Mouse (Mus musculus): Measurements from ENCODE around the gene Tmem151b. TPM values are rescaled to one million over a fixed set of nuclear protein-coding genes. Genes with fewer than 3 reads are reported as not detected.

The Tmem151b gene
- polyA plus RNA-seq, 1 experiment from 2014 or later, result 5.6 TPM

DNA sequence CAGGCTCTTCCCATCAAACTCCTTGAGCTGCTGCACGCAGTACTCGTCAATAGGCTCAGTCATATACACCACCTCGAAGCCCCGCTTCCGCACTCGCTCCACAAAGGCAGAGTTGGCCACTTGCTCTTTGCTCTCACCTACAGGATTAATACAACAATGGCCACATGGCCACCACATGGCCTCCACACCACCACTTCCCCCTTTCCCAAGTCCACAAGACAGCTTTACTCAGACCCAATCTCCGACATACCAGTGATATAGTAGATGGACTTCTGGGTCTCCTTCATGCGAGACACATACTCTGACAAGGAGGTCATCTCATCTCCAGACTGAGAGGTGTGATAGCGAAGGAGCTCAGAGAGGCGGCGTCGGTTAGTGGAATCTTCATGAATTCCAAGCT lies 19.5 kb upstream of the Tmem151b start:
- no peak overlapping the region for H3K4me3 ChIP-seq (ENCODE audit: low read depth, low read length)
- DNase-seq (ENCODE audit: low spot score) (no peak), ATAC-seq (ENCODE audit: low FRiP score) (no peak)
- H3K27me3 ChIP-seq (ENCODE audit: control insufficient read depth, insufficient read depth, low read length), result no peaks in the 10 kb centered on the region
- H3K9me3 ChIP-seq (ENCODE audit: control insufficient read depth, low read length), result no peaks in the 10 kb centered on the region
- no peak overlapping the region for H3K4me2 ChIP-seq (replicated peaks; ENCODE audit: low read depth, low read length)
- peaks cover 20% of the 10 kb centered on the region for H3K36me3 ChIP-seq (ENCODE audit: control insufficient read depth, insufficient read depth, low read length)
- no peak overlapping the region for H3K27ac ChIP-seq (ENCODE audit: low read depth, low read length)
- H3K9ac ChIP-seq (ENCODE audit: low read depth, low read length), result no peak overlapping the region
- peaks cover 7% of the 10 kb centered on the region; the same call in 1 of the 2 replicates for H3K4me1 ChIP-seq (replicated peaks; ENCODE audit: control insufficient read depth, insufficient read depth, low read length)
- 90% methylated on average over 12 of the region's 12 CpGs for WGBS

DNA sequence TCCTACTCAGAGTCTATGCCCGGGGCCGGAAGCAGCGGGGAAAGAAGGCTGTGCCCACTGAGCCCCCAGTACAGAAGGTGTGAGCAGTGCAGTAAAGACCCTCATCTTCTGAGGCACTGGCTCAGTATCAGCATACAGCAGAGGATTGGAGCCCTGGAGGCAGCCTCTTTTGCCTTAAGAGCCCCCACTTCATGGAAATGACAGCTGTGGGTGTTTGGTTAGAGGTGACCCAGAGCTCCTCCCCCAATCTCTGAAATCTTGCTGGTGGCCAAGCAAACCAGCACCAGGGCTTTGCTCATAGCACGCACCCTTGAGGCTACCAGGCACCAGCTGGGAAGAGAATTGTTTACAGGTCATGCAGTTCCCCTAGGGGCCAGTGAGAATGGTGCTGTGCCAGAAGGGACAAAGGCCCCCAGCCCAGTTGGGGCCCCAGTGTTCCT lies 17.7 kb upstream of the Tmem151b start:
- Histone ChIP-seq H3K9ac (ENCODE audit: low read depth, low read length) (no peak overlapping the region), H3K4me3 (ENCODE audit: low read depth, low read length) (no peak overlapping the region), H3K9me3 (ENCODE audit: control insufficient read depth, low read length) (no peaks in the 10 kb centered on the region), H3K36me3 (ENCODE audit: control insufficient read depth, insufficient read depth, low read length) (peaks cover 20% of the 10 kb centered on the region), H3K27ac (ENCODE audit: low read depth, low read length) (no peak overlapping the region), H3K27me3 (ENCODE audit: control insufficient read depth, insufficient read depth, low read length) (no peaks in the 10 kb centered on the region), H3K4me2 (replicated peaks; ENCODE audit: low read depth, low read length) (no peak overlapping the region), H3K4me1 (replicated peaks; ENCODE audit: control insufficient read depth, insufficient read depth, low read length) (peaks cover 7% of the 10 kb centered on the region; the same call in 1 of the 2 replicates)
- 32% methylated on average over 4 of the region's 4 CpGs for WGBS
- DNase-seq (ENCODE audit: low spot score), result no peak
- ATAC-seq (ENCODE audit: low FRiP score), result no peak

DNA sequence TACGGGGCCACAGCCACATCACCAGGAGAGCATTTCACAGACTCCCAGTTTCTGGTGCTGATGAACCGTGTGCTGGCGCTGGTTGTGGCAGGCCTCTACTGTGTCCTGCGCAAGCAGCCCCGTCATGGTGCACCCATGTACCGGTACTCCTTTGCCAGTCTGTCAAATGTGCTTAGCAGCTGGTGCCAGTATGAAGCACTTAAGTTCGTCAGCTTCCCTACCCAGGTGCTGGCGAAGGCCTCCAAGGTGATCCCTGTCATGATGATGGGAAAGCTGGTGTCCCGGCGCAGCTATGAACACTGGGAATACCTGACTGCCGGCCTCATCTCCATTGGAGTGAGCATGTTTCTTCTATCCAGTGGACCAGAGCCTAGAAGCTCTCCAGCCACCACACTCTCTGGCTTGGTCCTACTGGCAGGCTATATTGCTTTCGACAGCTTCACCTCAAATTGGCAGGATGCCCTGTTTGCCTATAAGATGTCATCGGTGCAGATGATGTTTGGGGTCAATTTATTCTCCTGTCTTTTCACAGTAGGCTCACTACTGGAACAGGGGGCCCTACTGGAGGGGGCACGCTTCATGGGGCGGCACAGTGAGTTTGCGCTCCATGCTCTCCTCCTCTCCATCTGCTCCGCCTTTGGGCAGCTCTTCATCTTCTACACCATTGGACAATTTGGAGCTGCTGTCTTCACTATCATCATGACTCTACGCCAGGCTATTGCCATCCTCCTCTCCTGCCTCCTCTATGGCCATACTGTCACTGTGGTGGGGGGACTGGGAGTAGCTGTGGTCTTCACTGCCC lies 17.1 kb upstream of the Tmem151b start:
- H3K27ac ChIP-seq (ENCODE audit: low read depth, low read length), result no peak overlapping the region
- peaks cover 6% of the 10 kb centered on the region; the same call in 1 of the 2 replicates for H3K4me1 ChIP-seq (replicated peaks; ENCODE audit: control insufficient read depth, insufficient read depth, low read length)
- DNase-seq (ENCODE audit: low spot score) (no peak), ATAC-seq (ENCODE audit: low FRiP score) (no peak)
- H3K27me3 ChIP-seq (ENCODE audit: control insufficient read depth, insufficient read depth, low read length), result no peaks in the 10 kb centered on the region
- H3K9me3 ChIP-seq (ENCODE audit: control insufficient read depth, low read length), result no peaks in the 10 kb centered on the region
- WGBS, result 75% methylated on average over 18 of the region's 18 CpGs
- no peak overlapping the region for H3K4me3 ChIP-seq (ENCODE audit: low read depth, low read length)
- H3K4me2 ChIP-seq (replicated peaks; ENCODE audit: low read depth, low read length), result no peak overlapping the region
- no peak overlapping the region for H3K9ac ChIP-seq (ENCODE audit: low read depth, low read length)
- peaks cover 20% of the 10 kb centered on the region for H3K36me3 ChIP-seq (ENCODE audit: control insufficient read depth, insufficient read depth, low read length)

DNA sequence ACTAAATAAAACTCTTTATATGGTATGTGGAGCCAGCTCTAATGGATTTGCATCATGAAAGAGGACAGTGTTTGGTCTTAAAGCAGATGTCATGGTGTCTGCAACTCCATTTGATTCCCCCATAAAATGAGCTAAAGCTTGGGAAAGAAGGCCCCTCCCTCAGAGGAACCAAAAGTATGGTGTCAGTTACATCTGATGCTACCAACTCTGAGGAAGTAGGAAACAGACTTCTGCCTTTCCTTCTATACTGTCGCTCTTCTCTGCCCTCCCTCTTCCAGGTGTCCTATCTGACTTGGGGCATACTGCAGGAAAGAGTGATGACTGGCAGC lies 16.5 kb upstream of the Tmem151b start:
- Histone ChIP-seq H3K27me3 (ENCODE audit: control insufficient read depth, insufficient read depth, low read length) (no peaks in the 10 kb centered on the region), H3K36me3 (ENCODE audit: control insufficient read depth, insufficient read depth, low read length) (peaks cover 15% of the 10 kb centered on the region), H3K4me1 (replicated peaks; ENCODE audit: control insufficient read depth, insufficient read depth, low read length) (peaks cover 5% of the 10 kb centered on the region; the same call in 1 of the 2 replicates), H3K4me3 (ENCODE audit: low read depth, low read length) (no peak overlapping the region), H3K4me2 (replicated peaks; ENCODE audit: low read depth, low read length) (no peak overlapping the region), H3K9ac (ENCODE audit: low read depth, low read length) (no peak overlapping the region), H3K9me3 (ENCODE audit: control insufficient read depth, low read length) (no peaks in the 10 kb centered on the region), H3K27ac (ENCODE audit: low read depth, low read length) (no peak overlapping the region)
- ATAC-seq (ENCODE audit: low FRiP score) (no peak), DNase-seq (ENCODE audit: low spot score) (no peak)
- WGBS, result 92% methylated on average over 1 of the region's 1 CpGs

DNA sequence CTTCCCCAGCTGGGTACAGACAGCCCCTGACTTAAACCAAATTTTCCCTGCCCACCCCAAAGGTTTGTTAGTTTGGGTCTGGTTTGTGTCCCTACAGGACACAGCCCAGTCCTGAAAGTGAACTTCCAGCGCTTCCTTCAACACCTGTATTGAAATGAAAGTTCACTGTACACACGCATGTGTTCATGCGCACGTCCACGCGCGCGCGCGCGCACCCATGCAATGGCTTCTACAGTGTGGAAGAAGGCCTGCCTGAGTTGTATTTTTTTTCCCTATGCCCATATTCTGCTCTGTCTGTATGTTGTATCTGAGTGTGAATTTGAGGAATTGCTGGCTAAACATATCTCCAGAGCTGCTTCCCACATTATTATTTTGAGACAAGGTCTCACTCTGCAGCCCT lies 15.6 kb upstream of the Tmem151b start:
- ATAC-seq (ENCODE audit: low FRiP score), result no peak
- peak overlapping the region; percentile 78 for H3K9ac ChIP-seq (ENCODE audit: low read depth, low read length)
- WGBS, result 94% methylated on average over 11 of the region's 11 CpGs
- H3K27ac ChIP-seq (ENCODE audit: low read depth, low read length), result no peak overlapping the region; the same call in 1 of the 2 replicates
- peaks cover 9% of the 10 kb centered on the region for H3K36me3 ChIP-seq (ENCODE audit: control insufficient read depth, insufficient read depth, low read length)
- no peaks in the 10 kb centered on the region for H3K27me3 ChIP-seq (ENCODE audit: control insufficient read depth, insufficient read depth, low read length)
- H3K4me3 ChIP-seq (ENCODE audit: low read depth, low read length), result peak overlapping the region; percentile 68
- no peak for DNase-seq (ENCODE audit: low spot score)
- H3K4me1 ChIP-seq (replicated peaks; ENCODE audit: control insufficient read depth, insufficient read depth, low read length), result peaks cover 3% of the 10 kb centered on the region; the same call in 1 of the 2 replicates
- peak overlapping the region; percentile 83 for H3K4me2 ChIP-seq (replicated peaks; ENCODE audit: low read depth, low read length)
- no peaks in the 10 kb centered on the region for H3K9me3 ChIP-seq (ENCODE audit: control insufficient read depth, low read length)

DNA sequence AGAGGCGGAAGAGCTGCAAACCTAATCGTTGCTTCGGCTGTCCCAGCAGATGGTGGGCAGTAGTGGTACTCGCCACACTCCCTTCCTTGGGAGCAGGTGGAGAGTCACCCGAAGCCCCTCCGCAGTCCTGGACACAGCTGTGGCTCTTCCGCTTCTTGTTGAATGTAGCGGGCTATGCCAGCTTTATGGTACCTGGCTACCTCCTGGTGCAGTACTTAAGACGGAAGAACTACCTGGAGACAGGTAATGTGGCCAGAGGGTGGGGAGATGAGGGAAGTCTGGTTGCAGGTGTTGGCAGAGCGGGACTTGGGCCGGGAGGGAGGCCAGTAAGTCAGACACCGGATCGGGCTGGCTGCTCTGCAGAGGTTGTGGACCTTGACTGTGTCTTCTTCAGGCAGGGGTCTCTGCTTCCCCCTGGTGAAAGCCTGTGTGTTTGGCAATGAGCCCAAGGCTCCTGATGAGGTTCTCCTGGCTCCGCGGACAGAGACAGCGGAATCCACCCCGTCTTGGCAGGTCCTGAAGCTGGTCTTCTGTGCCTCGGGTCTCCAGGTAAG lies 15.1 kb upstream of the Tmem151b start:
- DNase-seq (ENCODE audit: low spot score), result no peak
- H3K4me2 ChIP-seq (replicated peaks; ENCODE audit: low read depth, low read length), result peak overlapping the region; percentile 83
- no peak; the same call in 1 of the 2 replicates for ATAC-seq (ENCODE audit: low FRiP score)
- peaks cover 6% of the 10 kb centered on the region for H3K36me3 ChIP-seq (ENCODE audit: control insufficient read depth, insufficient read depth, low read length)
- H3K27me3 ChIP-seq (ENCODE audit: control insufficient read depth, insufficient read depth, low read length), result no peaks in the 10 kb centered on the region
- 16% methylated on average over 18 of the region's 18 CpGs for WGBS
- peak overlapping the region; percentile 68 for H3K4me3 ChIP-seq (ENCODE audit: low read depth, low read length)
- H3K9me3 ChIP-seq (ENCODE audit: control insufficient read depth, low read length), result no peaks in the 10 kb centered on the region
- peak overlapping the region; percentile 78 for H3K9ac ChIP-seq (ENCODE audit: low read depth, low read length)
- peaks cover 3% of the 10 kb centered on the region; the same call in 1 of the 2 replicates for H3K4me1 ChIP-seq (replicated peaks; ENCODE audit: control insufficient read depth, insufficient read depth, low read length)
- H3K27ac ChIP-seq (ENCODE audit: low read depth, low read length), result peak overlapping the region; percentile 80

DNA sequence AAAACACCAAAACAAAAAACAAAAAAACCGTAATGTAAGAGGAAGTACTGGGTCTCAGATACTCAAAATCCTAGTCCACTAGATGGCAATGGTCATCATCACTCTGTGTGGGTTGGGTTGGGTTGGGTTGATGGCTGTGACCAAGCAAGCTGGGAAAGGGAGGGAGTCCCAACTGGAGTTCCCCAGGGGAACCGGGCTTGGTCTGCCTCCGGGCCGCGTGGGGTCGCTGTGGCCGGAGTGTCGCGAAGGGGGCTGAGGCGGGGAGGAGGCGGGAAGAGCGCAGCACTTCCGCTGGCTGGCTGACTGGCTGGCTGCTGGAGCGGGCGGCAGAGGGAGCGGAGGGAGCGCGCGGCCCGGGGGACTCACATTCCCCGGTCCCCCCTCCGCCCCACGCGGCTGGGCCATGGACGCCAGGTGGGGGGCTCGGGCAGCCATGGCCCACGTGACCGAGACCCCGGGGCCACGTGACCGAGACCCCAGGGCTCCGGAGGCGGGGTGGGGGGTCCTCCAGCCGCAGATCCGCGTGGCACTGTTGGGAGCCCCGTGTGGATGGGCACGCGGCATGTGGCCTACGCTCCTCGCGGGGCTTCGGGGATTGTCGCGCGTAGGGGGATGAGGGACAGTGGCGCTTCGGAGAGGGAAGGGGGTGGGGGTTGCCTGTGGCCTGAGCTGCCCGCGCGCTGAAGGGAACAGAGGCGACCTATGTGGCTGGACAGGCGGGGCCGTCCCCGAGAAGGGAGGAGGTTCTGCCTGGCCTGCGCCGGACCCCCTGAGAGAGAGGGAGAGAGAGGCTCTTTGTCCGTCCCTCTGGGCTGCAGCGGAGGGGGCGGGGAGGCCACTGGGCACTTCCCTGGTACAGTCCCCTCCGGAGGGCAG lies 14.4 kb upstream of the Tmem151b start, which contains the start of gene Slc35b2:
Gene Slc35b2 (plus strand): TSS at position 220 of the 876 bp plus-strand sequence.
- Histone ChIP-seq H3K27me3 (ENCODE audit: control insufficient read depth, insufficient read depth, low read length) (no peaks in the 10 kb centered on the region), H3K4me1 (replicated peaks; ENCODE audit: control insufficient read depth, insufficient read depth, low read length) (peaks cover 3% of the 10 kb centered on the region; the same call in 1 of the 2 replicates), H3K9ac (ENCODE audit: low read depth, low read length) (peak within 1 kb of the TSS; percentile 78), H3K27ac (ENCODE audit: low read depth, low read length) (peak within 1 kb of the TSS; percentile 80), H3K36me3 (ENCODE audit: control insufficient read depth, insufficient read depth, low read length) (peaks cover 3% of the 10 kb centered on the region; the same call in 1 of the 2 replicates), H3K4me2 (replicated peaks; ENCODE audit: low read depth, low read length) (peak within 1 kb of the TSS; percentile 83), H3K4me3 (ENCODE audit: low read depth, low read length) (peak within 1 kb of the TSS; percentile 68), H3K9me3 (ENCODE audit: control insufficient read depth, low read length) (no peaks in the 10 kb centered on the region)
- peak; percentile 87 for ATAC-seq (ENCODE audit: low FRiP score)
- under 1% methylated on average over 58 of the region's 61 CpGs for WGBS
- peak; percentile 93 for DNase-seq (ENCODE audit: low spot score)

DNA sequence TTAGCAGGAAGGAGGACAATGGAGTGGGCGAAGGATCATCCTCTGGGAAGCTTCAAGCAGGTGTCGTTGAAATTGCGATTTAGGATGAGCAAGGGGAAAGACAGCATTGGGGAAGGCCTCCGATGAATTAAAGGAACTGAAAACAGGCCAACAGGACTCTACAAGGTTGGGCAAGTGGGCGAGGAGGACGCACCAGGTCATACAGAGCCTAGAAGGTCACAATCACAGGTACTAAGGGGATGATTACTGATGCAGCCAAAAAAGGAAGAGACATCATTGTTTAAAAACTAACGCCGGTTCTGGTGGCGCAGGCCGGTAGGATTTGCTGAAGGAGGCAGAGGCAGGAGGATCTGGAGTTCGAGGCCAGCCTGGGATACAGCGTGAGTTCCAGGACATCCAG lies 13.7 kb upstream of the Tmem151b start:
- WGBS, result 82% methylated on average over 12 of the region's 12 CpGs
- no peak overlapping the region for H3K9ac ChIP-seq (ENCODE audit: low read depth, low read length)

More for the DNA sequence above, 13.7 kb upstream of the Tmem151b start:
- no peak overlapping the region for H3K4me2 ChIP-seq (replicated peaks; ENCODE audit: low read depth, low read length)
- H3K4me3 ChIP-seq (ENCODE audit: low read depth, low read length), result no peak overlapping the region
- DNase-seq (ENCODE audit: low spot score), result no peak
- H3K4me1 ChIP-seq (replicated peaks; ENCODE audit: control insufficient read depth, insufficient read depth, low read length), result peaks cover 3% of the 10 kb centered on the region; the same call in 1 of the 2 replicates
- H3K27me3 ChIP-seq (ENCODE audit: control insufficient read depth, insufficient read depth, low read length), result no peaks in the 10 kb centered on the region
- no peaks in the 10 kb centered on the region for H3K36me3 ChIP-seq (ENCODE audit: control insufficient read depth, insufficient read depth, low read length)
- H3K27ac ChIP-seq (ENCODE audit: low read depth, low read length), result 0 out of 2 replicates have a peak overlapping the region, but pooled peaks have one; percentile 80
- ATAC-seq (ENCODE audit: low FRiP score), result no peak
- H3K9me3 ChIP-seq (ENCODE audit: control insufficient read depth, low read length), result no peaks in the 10 kb centered on the region

Data from hindbrain, embryonic 11.5 days (tissue).